Mouse (Mus musculus) left cerebral cortex, adult 8-10 months (tissue): ENCODE measurements around the gene Crip2. TPM values are rescaled to one million over a fixed set of nuclear protein-coding genes. Genes with fewer than 3 reads are reported as not detected.

ENCODE experiments used
- DNase-seq, 2 experiments: peaks; one replicate each; pipeline ENCODE4 v3.0.0; 2022; ENCODE audit warnings: low spot score in 2 of 2
- total RNA-seq, 4 experiments: library from RNA; stranded (reverse); gene quantifications; 2 replicates each; pipeline ENCODE4 v1.2.4; 2022

Gene Crip2
- total RNA-seq, 4 experiments from 2014 or later, result 142 to 161 (median 148) TPM

- DNase-seq, result no peak
Measured at GRCm38 (mm10) chr12:113176960-113177725, 37.1 kb downstream of the Crip2 start.

GRCm38 (mm10) chr12:113181020-113181419 is 41.0 kb downstream of the Crip2 start:
- no peak for DNase-seq

DNA sequence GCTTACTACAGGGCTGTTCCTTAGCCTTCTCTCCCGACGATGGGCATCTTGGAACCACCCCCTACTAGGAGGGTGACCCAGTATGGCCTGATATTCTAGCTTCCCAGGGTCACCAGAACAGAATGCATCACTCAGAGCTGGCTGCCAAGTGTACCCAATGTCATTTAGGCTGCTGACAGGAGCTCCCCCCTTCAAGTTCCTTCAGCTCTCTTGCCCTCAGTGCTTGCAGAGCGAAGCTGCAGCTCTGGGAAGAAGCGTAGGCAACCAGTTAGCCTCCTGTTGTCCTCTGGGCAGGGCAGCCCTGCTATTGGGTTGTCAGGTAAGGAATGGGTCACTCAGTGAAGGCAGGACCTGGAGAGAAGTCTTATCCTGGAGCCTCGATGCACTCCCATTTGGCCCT is 44.9 kb downstream of the Crip2 start:
- no peak for DNase-seq

DNA sequence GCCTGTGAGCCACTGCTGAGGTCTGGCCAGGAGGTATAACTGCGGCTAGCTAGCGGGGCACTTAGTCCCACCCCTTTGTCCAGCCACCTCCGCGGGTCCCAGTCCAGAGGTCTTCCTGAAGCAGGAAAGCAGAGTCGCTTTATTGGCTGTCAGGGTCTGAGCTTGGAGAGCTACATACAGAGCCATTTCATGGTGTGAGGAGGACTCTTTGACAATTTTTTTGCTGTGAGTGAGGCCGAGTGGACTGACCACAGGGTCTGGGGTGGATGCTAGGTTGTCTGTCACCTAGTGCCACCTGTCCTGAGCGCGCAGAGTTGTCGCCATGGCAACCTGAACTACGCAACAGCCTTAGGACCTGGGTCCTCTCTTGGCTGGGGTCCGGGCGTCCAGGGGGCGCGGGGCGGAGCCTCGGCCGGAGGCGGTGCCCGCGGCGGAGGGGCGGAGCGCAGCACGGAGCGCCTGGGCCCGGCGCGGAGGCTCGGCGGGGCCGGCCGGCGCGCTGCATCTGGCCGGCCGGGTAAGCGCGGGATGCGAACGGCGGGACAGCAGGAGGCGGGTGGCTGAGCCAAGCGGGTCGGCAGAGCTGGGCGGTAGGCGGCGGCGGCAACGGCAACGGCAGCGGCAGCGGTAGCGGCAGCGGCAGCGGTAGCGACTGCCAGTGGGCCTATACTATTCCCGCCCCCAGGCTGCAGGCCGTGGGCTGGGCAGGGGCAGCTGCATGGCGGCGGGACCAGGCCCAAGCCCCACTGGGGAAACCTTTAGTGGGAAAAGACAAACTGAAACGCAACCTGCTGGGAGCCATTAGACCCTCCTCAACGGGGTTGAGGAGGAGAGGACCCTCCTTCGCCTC is 45.6 kb downstream of the Crip2 start, which contains the start of gene Tmem121:
Tmem121 (plus strand) TSS at position 489 of the 850 bp plus-strand sequence.
- peak in 1 of 2 experiments; percentile 26 for DNase-seq

- no peak for DNase-seq
Measured at GRCm38 (mm10) chr12:113186326-113187010, 46.4 kb downstream of the Crip2 start.

DNA sequence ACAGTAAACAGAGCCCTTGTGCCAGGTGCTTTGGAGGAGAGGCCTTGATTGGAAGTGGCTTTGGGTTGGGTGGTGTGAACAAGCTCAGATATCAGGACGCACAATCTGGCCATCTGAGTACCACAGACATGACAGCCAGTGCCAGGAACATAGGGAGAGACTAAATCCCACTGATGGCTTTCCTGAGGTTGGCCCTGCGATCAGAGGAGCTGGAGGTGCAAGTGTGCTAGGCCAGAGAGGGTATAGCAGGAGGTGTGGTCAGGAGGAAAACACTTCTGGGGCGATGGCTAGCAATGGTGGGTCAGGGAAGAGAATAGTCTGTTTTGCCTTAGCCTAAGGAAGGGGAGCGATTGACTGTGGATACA is 47.0 kb downstream of the Crip2 start:
- no peak for DNase-seq

DNA sequence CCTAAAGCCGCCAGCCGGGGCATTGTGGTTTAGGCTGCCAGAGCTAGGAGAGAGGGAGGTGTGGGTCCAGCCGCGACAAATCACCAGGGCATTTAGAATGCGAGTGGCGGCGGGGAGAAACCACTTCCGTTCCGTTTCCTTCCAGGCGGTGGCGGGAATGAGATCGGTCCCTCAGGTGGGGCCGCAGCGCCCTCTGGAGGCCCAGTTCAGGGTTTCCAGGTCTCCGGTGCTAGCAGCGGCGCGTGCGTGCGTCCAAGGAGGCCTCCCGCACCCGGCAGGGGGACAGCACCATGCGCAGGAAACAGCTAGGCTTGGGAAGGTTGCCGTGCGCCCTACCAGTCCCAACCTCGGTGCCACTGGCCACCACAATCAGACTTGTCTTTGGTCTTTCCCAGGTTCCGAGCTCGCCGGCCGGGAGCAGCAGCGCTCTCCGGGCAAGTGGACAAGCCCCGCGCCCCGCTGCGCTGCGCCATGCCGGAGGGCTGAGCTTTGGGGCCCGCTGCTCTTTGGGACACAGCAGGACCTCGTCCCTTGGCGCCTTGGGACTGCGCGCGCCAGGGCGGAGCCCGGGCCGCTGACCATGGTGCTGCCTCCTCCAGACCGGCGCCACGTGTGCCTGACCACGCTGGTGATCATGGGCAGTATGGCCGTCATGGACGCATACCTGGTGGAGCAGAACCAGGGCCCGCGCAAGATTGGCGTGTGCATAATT is 47.7 kb downstream of the Crip2 start:
- peak; percentile 76 to 88 for DNase-seq

GRCm38 (mm10) chr12:113188349-113189055 is 48.5 kb downstream of the Crip2 start:
- DNase-seq, result peak in 1 of 2 experiments; percentile 26

DNA sequence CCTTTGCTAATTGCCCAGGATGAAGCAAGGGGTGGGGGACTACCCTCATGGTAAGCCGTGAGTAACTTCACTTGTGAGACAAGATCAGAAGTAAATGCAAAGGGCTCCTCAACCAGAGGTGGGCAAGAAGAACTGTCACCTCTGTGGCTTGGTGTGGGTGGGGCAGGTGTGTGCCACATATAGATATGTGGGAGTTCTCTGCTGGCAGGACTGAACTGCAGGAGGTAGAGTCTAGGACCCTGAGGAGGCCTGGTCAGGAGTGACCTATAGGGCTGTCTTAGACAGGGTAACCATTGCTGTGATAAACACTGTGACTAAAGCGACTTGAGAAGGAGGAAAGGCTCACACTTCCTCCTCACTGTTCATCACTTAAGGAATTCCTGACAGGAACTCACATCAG is 53.4 kb downstream of the Crip2 start:
- no peak for DNase-seq

Other genes starting within 250 kb of the Crip2 start
- gene Jag2, start 210.5 kb upstream of the Crip2 start, total RNA-seq, result 10 to 100 TPM; 48.1 to 69.9 (median 58.9) TPM
- 10 to 100 TPM in 3 of 4 experiments, 1 to 10 TPM in 1; 9.8 to 17.1 (median 11.8) TPM for gene Nudt14, start 198.1 kb upstream of the Crip2 start, total RNA-seq
- 10 to 100 TPM; 64.2 to 73.5 (median 68.7) TPM for gene Btbd6, start 163.8 kb upstream of the Crip2 start, total RNA-seq
- gene Brf1, start 139.5 kb upstream of the Crip2 start, total RNA-seq, result 10 to 100 TPM; 46.0 to 56.9 (median 48.2) TPM
- 100 to 1,000 TPM in 2 of 4 experiments, 10 to 100 TPM in 2; 90.4 to 105 (median 97.5) TPM for gene Pacs2, start 125.7 kb upstream of the Crip2 start, total RNA-seq
- 1 to 10 TPM in 2 of 4 experiments, under 1 TPM in 2; 0.30 to 1.5 (median 0.96) TPM for gene Tex22, start 65.7 kb upstream of the Crip2 start, total RNA-seq
- 10 to 100 TPM; 70.5 to 74.5 (median 71.6) TPM for gene Mta1, start 42.0 kb upstream of the Crip2 start, total RNA-seq
- 10 to 100 TPM; 12.4 to 18.7 (median 16.3) TPM for gene Crip1, start 6.1 kb downstream of the Crip2 start, total RNA-seq
- gene Tedc1, start 16.2 kb downstream of the Crip2 start, total RNA-seq, result 1 to 10 TPM; 1.0 to 2.1 (median 1.6) TPM
- 10 to 100 TPM; 21.4 to 23.8 (median 23.1) TPM for gene Tmem121, start 45.7 kb downstream of the Crip2 start, total RNA-seq